Mouse (Mus musculus): ENCODE measurements around the gene Pakap. TPM values are rescaled to one million over a fixed set of nuclear protein-coding genes. Genes with fewer than 3 reads are reported as not detected.
A peak's percentile ranks its signal among the peaks of the same experiment; 100 is the strongest.

Pakap gene
- total RNA-seq, 1 experiment from 2014 or later = not detected

DNA sequence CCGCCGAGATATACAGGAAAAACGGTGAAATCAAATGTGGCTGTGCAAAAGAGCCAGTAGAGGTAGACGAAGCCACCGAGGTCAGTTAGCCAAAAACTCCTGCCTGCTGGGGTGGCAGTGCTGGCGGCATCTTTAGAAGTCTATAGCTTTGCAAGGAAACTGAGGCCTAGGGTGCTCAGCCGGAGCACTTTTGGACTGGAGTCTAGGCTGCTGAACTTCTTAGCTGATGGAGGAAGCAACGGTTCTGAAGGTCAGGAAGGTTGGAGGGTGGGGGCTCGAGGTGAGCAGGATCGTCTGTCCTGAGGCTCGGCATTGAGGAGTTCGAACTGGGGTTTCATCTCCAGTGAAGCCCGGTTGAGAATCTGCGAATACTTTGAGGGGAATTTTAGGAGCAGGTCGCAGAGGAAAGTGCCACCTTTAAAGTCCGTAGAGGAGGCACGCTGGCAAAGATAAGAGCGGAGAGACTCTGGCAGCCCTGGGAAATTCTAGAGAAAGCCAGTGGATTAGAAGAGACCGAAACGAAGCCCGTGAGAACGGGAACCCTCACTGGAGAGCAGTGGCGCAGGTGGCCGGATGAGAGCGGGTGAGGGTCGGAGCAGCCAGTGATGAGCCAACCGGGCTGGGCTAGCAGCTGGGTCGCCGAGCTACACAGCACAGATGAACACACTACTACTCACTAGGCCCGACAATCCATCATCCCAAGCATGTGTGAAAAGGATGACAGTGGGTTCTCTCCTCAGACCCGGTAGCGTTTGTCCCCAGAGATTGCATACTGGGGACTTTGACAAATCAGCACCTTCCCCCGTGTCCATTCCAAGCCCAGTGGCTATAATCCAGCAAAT, 214.8 kb downstream of the Pakap start:
- 0 out of 2 replicates have a peak, but pooled peaks have one; percentile 33 for ATAC-seq (replicated peaks; ENCODE audit: low read depth, poor library complexity, severe bottlenecking)

- ATAC-seq (replicated peaks; ENCODE audit: low read depth, poor library complexity, severe bottlenecking) = no peak
Observed at GRCm38 (mm10) chr4:57783391-57783770, 215.4 kb downstream of the Pakap start.

DNA sequence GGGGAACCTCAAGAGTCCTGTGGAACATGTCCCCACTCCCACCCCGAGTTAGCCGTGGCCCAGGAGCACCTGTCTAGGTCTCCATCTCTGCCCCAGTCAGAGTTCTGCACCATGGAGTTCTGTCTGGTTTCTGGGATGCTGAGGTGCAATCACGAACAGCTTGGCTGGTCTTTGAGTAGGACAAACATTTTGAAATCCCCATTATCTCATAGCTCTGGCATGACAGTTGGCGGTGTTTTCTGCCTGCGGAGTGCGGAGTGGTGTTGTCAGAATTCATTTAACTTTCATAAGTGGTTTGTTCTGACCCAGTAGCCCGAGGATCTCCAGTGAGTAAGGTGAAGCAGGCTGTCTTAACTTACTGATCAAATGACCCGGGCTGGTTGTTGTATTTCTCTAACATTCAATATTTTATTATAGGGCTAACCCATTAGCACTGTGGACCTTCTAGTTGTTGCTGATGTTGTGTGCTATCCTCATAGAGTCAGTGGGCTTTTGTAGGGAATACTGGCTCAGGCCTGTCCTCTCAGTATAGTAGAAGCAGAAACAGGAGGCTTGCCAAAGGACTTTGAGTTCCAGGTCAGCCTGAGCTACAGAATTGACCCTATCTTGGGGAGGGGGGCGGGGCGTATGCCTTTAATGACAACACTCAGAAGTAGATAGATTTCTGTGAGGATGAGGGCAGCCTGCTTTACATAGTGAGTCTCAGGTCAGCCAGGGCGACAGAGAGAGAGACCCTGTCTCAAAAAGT, 216.0 kb downstream of the Pakap start:
- no peak for ATAC-seq (replicated peaks; ENCODE audit: low read depth, poor library complexity, severe bottlenecking)

DNA sequence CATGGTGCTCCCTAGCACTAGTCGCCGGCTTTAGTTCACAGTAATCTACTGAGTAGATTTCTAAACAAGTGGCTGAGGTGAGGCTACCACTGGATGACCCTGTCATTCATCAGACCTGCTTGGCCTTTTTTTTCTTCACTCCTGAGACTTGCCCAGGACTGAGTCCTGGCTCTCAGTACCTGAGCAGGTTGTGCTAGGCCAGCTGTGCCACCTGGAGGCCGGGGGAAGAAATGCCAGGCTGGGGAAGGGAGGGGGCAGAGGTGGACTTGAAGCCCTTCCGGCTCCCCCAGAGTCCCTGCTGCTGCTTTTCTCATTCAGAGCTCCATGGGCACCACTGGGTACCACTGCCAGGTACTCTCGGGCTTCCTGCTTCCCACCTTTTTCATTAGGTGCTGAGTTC, 220.7 kb downstream of the Pakap start:
- 0 out of 2 replicates have a peak, but pooled peaks have one; percentile 25 for ATAC-seq (replicated peaks; ENCODE audit: low read depth, poor library complexity, severe bottlenecking)

- no peak for ATAC-seq (replicated peaks; ENCODE audit: low read depth, poor library complexity, severe bottlenecking)
Observed at GRCm38 (mm10) chr4:57789118-57789517, 221.1 kb downstream of the Pakap start.

GRCm38 (mm10) chr4:57793989-57794388, 226.0 kb downstream of the Pakap start:
- ATAC-seq (replicated peaks; ENCODE audit: low read depth, poor library complexity, severe bottlenecking) = no peak

DNA sequence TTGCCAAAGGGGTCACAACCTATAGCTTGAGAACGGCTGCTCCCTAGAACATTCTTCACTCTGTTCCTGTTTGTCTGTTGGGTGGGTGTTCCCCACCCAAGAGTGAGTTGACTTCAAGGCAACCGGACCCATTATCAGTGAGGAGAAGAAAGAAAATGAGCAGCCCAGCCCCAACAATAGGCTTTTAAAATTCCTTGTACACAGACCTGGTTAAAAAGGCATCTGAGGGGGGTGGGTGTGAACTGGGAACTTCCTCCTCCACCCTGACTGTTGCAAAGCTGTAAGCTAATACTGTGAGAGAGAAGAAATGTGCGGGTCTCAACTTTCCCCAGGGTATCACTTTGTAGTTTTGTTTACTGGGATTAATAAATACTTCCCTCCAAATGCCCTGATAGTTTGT, 226.6 kb downstream of the Pakap start:
- no peak for ATAC-seq (replicated peaks; ENCODE audit: low read depth, poor library complexity, severe bottlenecking)

- peak; percentile 48 for ATAC-seq (replicated peaks; ENCODE audit: low read depth, poor library complexity, severe bottlenecking)
Observed at GRCm38 (mm10) chr4:57797548-57798285, 229.7 kb downstream of the Pakap start.

- peak; percentile 63 for ATAC-seq (replicated peaks; ENCODE audit: low read depth, poor library complexity, severe bottlenecking)
Observed at GRCm38 (mm10) chr4:57798286-57799018, 230.5 kb downstream of the Pakap start.

DNA sequence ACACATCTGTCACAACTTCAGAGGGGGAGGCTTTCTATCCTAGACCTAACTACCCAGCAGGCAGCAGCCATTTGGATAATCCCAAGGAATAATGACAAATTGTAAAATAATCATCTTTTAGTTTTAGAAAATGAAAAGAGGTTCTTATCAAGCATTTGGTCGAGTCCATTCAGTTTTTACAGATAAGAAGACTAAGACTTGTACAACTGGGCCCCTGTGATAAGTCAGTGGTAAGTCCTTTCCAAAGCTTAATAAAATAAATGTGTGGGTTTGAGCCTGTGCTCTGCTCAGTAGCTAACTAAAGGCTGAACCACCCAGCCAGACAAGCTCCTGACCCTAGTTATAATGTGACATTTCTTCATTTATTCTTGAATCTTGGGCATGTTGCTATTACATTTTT, 231.3 kb downstream of the Pakap start:
- ATAC-seq (replicated peaks; ENCODE audit: low read depth, poor library complexity, severe bottlenecking) = no peak; the same call in 1 of the 2 replicates

DNA sequence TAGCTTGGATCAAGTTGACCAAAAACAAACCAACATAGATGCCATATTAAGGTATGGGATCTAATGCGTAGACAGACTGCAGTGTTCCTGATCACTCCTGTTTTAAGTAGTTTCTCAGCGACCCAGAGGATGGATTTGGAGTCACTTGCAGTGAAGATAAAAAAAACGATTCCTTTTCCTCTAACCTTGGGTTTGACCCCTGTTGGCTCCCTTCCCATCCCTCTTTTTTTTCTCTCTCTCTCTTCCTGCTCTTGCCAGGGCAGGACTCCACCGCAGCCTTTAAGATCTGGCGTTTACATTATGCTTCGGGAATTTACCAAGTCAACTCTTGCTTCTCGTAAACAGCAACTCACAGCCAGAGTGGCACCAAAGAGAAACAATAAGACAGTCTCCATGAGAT, 233.3 kb downstream of the Pakap start:
- ATAC-seq (replicated peaks; ENCODE audit: low read depth, poor library complexity, severe bottlenecking) = no peak

GRCm38 (mm10) chr4:57801986-57802385, 234.0 kb downstream of the Pakap start:
- no peak for ATAC-seq (replicated peaks; ENCODE audit: low read depth, poor library complexity, severe bottlenecking)

- no peak for ATAC-seq (replicated peaks; ENCODE audit: low read depth, poor library complexity, severe bottlenecking)
Observed at GRCm38 (mm10) chr4:57802411-57802810, 234.4 kb downstream of the Pakap start.

- no peak for ATAC-seq (replicated peaks; ENCODE audit: low read depth, poor library complexity, severe bottlenecking)
Observed at GRCm38 (mm10) chr4:57804902-57805301, 236.9 kb downstream of the Pakap start.

DNA sequence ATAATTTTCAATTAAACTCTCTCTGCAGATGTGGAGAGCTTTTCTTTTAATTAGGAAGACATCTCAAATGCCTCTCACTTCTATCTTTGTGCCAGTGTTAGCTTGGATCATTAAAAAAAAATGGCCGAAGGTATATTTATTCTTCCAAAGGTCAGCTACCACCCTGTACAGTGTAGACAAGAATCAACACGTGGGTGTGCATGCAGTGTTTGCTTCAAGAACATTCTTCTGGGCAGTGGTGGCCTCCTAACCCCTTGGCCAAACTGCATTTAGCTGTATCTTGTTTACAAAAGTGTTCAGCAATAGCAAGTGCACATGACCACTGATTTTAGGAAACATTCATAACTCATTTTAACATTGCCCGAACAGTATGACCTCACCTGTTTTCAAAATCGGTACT, 241.5 kb downstream of the Pakap start:
- ATAC-seq (replicated peaks; ENCODE audit: low read depth, poor library complexity, severe bottlenecking) = no peak

DNA sequence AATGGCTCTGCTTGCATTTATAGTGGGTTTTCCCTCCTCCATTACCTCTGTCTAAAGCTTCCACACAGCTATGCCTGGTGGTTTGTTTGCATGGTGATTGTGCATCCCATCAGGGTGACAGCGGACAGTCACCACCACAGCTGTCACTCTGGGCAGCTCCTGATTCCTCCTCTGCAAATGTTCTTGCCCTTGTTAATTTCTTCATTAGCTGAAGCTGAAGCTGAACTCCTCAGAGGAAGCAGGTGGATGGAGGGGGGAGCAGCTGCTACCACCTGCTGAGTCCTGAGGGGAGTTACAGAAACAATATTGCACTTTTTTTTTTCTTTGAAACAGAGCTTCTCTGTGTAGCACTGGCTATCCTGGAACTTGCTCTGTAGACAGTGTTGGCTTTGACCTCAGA, 244.1 kb downstream of the Pakap start:
- no peak for ATAC-seq (replicated peaks; ENCODE audit: low read depth, poor library complexity, severe bottlenecking)

GRCm38 (mm10) chr4:57812916-57813575, 245.1 kb downstream of the Pakap start:
- peak; percentile 76 for ATAC-seq (replicated peaks; ENCODE audit: low read depth, poor library complexity, severe bottlenecking)

- peak; percentile 68 for ATAC-seq (replicated peaks; ENCODE audit: low read depth, poor library complexity, severe bottlenecking)
Observed at GRCm38 (mm10) chr4:57813576-57813945, 245.6 kb downstream of the Pakap start.

DNA sequence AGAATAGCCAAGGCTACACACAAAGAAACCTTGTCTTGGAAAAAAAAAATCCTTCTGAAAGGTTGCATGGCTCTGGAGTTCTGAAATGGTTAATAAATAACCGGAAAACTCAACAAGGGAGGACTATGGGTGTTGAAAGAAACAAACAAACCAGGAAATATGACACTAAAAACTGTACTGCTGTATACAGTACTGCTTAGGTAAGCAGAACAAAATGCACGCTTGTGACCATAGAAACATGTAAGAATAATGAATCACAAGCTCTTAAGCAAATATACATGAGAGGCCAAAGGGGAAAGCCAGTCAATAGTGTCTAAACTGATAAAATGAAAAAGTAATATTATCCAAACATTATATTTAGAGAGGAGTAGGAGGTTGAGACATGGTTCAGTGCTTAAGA, 247.4 kb downstream of the Pakap start:
- ATAC-seq (replicated peaks; ENCODE audit: low read depth, poor library complexity, severe bottlenecking) = no peak

All from common myeloid progenitor, adult 5-6 weeks (primary cell).